Mouse (Mus musculus): ENCODE results near the gene Rab5if.
A peak's percentile ranks its signal among the peaks of the same experiment; 100 is the strongest.
"Not testable (repeated sequence)": the region's sequence is repeated elsewhere in the genome, so short reads cannot be mapped to it uniquely, and the experiment has no call there.

Gene Rab5if

DNA sequence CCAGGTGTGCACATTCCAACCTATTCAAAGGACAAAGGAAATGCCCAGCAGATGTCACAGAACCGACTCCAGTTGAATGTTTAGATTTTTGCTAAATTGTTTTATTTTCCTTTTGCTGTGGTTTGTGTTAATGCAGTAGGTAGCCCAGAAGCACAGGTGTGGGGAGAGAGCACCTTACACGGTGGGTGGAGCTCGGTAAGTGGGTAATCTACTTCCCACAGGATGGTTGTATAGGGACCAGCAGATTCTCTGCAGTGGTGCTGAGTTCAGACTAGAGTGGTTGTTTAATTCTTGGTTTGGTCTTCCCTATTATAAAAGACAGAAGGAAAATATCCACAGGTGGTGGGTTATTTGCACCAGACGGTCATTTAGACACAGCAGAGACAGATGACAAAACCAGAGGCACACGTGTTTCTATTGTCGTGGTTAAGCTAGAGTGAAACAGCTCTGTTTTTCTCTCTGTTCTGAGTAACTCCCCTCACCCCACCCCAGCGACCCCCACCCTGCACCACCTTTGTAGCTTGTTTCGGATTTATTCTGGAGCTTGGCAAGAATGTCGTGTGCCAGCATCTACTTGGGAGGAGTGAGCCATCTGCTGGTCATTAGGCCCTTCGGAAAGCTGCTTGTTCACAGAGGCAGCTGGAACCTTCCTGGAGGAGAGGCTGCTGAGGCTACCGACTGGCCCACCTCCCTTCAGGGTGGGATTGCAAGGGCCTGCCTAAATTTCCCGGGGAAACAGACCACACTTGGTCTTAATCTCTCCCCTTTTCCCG, 8.7 kb upstream of the Rab5if start:
- DNase-seq (ENCODE audit: low read depth, low spot score), result peak; percentile 43

DNA sequence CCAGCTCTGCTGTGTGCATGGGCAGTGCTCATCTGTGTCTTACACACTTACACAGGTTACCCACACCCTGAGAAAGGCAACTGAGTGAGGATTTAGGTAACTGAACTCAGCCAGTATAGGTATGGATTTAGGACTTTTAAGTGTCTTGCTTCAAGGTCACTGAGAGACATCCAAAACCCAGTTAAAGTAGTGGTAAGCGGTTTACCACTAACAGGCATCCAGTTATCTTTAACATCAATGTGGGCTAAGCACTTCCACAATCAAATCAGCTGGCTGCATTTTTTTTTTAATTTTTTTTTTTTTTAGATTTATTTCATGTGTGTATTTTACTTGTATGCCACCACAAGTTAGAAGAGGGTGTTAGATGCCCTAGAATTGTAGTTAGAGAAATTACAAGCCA, 6.6 kb upstream of the Rab5if start:
- no peak for DNase-seq (ENCODE audit: low read depth, low spot score)

DNA sequence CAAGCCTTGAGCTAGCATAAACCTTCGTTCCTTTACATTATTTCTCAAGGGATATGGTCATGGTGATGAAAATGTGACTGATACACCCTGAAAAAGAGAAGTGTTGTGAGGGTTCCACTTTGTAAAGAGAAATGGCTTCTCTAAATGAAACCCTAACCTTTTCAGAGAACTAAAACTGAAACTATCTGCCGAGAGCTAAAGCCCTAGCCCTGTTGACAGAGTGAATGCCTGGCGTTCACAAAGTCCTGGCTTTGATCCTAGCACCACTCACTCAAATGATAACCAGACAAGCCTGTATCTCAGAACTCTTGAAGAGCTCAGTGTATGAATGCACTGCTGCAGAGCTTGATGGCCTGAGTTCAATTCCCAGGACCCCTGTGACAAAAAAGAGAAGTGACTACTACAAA, 5.5 kb upstream of the Rab5if start:
- no peak for DNase-seq (ENCODE audit: low read depth, low spot score)

DNA sequence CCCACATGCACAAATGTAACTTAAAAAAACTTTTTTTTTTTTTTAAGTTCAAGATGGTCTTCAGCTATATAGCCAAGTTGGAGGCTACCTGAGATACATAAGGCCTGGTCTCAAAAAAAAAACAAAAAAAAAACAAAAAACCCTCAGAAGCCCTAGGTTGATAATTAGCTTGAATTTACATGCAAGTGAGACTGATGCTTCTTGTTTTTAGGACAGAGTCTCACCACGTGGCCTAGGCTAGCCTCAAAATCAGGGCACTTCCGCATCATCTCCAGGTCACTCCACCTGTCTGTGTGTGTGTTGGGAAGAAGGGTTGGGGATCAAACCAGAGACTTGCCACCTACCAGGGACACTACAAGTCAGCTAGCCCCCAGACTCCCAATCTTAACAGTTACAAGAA, 5.1 kb upstream of the Rab5if start, which contains the start of gene 4930518I15Rik:
Gene 4930518I15Rik, minus strand, starts transcription at position 112 of the 400 bp plus-strand sequence.
- DNase-seq (ENCODE audit: low read depth, low spot score), result no peak

DNA sequence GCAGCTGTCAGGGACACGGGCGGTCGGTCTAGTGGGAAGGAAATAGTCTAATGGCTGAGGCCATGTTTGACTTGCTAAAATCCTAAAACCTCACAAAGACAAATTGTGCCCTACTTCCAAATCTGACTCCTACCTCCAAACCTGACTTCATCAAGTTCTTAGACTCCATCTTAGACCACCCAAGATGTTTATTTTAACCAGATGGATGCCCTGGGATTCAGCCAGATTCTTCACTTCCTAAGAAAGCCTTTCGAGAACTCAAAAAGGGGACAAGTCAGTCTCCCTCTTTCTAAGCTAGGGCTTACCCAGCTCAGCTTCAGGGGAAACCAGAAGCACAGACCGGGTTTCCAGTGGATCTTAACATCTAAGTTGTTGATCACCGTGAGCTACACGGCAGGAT, 4.3 kb upstream of the Rab5if start:
- DNase-seq (ENCODE audit: low read depth, low spot score), result no peak

DNA sequence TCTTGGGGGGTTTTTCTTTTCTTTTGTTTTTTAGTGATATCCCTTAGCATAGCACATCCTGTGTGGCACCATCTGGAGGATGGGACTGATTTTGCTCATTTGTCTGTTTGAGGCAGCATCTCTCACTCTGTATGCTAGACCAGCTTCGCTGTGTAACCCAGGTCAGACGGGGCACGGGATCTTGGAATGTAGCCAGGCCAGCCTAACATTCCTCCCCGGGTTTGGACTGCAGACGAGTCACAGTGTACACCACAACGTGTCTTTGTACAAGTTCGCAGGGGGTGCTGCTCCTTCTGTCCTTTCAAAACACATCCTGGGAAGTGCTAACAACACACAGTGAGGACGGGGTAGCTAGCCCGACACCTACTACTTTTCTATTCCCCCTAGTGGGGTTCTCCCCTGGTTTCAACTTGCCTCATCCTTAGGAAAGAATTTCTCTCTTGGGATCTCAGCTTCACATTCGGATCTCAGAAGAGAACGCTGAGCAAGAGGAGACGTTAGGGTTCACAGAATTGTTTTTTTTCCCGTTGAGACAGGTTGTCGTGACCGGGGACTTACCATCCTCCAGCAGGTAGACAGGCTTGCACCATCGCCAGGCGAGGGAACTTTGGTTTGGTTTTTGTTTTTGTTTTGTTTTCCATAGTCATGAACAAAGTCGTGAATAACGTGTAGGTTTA, 749 bp upstream of the Rab5if start:
- DNase-seq (ENCODE audit: low read depth, low spot score), result peak; percentile 53

DNA sequence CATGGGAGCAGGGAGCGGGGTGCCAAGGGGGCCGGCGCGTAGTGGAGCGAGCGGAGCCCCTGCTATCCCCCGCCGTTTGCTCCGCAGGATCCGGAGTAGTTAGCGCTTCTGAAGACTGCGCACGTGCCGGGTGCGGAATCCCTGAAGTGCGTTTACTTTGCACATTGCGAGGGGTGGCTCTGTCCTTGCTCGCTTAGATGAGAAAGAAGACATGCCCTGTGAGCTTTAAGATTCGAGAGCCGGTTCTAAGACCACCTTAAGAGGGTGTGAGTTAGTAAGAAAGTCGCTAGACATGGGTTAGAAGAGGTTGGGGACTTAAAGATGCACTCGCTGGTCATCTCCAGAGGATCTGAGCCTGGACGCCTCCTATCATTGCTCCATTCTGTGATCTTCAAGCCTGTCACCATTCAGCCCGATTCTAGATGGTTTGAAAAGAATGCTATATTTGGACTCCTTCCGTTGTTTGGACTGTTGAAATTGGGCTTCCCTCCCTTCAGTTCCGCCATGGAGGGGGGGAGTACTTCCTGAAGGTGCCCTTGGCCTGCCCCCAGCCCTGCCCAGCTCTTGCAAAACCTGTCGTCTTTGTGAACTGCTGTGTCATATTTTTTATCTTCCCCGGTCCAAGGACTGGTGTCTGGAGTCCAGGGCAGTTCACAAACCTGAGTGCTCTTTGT, 696 bp downstream of the Rab5if start:
- no peak for DNase-seq (ENCODE audit: low read depth, low spot score)

DNA sequence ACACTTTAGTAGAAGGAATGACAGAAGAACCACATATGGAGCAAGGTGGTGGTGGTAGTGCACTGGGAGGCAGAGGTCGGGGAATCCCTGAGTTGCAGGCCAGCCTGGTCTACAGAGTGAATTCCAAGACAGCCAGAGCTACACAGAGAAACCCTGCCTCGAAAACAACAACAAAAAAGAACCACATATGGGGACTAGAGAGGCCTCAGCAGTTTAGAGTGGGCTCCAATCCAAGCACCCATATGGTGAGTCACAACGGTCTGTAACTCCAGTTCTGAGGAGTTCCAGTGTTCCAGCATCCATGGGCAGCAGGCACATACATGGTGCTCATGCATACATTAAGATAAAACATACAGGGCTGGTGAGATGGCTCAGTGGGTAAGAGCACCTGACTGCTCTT, 1.6 kb downstream of the Rab5if start:
- DNase-seq (ENCODE audit: low read depth, low spot score), result no peak

DNA sequence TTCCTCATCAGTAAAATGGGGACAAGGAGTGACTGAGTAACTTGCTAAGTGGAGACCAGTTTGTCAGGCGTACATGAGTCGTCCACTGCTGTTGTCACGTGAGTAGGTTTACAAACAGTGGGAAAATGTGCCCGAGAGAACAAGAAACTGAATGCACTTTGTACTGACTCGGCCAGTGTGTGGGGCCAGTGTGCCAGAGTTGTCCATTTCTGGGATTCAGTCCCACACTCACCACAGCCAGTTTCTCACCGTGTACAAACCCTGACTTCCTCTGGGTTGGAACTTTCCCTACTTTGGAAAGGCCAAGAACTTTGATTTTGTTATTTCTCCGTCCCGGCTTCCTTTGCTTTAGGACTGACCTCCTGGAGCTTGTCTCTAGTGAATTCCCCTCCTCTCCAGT, 6.1 kb downstream of the Rab5if start:
- no peak for DNase-seq (ENCODE audit: low read depth, low spot score)

DNA sequence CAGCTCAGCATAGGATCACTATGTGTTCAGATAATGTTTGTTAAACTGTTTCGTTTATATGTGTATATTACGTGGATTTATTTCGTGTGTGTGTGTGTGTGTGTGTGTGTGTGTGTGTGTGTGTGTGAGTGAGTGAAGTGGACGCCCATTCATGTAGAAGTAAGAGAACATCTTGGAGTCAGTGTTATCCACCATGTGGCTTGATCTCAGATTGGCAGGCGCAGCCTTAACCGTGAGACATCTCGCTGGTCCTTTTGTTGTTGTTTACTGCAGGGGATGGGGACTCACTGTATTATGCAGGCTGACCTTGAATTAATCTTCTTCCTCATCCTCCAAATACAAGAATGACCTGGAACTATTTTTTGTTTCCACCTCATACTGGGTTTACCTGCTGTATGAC, 6.6 kb downstream of the Rab5if start:
- DNase-seq (ENCODE audit: low read depth, low spot score), result no peak

DNA sequence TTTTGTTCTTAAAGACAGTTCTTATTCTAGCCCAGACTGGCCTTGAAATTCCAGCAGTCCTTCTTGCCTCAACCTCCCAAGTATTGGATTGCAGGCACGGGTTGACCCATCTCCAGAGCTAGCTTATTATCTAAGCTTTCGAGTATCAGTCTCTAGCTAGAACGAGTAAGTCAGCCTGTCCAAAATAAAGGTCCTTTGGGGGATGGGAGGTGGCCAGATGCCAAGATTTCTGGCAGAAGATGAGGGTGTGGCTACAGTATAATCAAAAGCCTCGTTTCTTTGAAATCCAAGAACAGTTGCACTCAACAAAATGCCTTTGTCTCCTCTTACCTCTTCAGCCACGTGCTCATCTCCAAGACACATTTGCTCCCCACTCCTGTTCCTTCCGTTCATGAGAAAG, 7.6 kb downstream of the Rab5if start:
- no peak for DNase-seq (ENCODE audit: low read depth, low spot score)

DNA sequence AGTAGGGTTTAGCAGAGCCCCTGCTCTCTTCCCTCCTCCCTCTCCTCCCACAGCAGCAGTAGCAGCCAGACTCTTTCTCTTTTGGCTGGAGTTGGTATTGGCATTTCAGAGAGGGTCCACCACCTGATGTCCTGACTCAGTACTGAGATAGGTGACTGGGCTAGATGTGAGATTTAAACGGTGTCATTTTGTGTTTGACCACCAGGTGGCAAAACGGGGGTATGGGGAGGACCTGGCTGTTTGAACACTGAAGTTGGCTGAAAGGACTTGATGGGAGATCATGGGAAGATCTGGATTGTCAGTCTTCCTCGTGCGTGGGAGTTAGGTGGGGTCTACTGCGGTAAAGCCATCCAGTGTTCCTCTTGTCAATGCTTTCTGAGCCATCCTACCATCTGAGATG, 10.7 kb downstream of the Rab5if start:
- DNase-seq (ENCODE audit: low read depth, low spot score), result peak; percentile 68

DNA sequence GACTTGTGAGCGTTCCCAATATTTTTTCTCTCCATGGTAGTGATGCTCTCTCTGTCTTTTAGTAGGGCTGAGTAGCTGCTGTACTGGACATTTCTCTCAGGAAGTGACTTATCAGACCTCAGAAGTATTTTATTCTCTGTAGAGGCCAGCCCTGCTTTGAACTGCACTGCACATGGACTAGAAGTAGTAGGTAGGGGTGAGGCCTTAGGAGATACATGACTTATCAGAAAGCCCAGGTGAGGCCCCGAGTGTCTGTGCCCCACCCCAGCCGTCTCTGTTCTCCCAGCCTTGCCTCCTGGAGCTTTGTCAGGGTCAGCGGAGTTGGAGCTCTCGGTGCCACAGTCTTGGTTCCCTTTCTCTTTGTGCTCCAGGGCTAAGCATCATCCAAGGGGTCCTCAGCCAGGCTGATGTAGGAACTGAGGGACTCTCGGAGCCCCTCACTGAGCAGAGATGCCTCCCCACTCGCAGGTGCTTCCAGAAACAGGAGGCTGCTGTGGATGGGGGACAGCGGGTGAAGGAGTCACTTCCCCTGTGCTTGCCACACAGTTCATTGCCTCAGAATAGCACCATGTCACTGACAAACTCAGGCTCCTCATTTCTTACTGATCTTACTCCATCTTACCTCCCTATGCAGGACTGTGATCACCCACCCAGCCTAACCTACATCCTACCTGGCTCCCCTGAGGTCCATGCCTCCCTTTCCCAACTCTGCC, 11.3 kb downstream of the Rab5if start:
- DNase-seq (ENCODE audit: low read depth, low spot score), result no peak

DNA sequence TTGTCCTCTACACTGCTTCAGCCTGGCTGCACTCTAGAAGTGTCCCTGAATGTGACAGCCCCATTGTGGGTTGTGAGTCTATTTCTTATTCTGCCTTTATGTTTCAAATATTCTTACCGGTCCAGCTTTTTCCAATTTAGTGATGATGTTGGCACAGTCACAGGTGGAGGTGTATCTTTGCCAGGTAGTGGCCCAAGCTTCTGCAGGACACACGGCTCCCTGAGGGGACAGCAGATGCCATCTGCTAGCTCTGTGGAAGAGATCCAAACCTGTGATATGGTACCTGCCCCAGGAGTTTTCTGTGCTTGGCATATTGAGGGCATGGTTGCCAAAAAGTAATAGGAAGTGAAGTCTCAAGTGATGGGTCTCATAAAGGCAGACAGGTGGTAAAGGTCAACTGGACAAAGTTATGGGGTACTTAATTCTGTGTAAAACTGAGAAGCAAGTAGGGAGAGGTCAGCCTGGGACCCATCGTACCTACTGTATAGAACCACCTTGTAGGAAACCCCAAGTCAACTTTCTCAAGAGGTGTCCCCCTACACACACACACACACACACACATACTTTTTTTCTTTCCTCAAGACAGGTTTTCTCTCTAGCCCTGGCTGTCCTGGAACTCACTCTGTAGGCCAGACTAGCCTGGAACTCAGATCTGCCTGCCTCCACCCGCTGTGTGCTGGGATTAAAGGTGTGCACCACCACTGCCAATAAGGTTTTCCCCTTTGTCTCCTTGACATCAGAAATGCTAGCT, 12.0 kb downstream of the Rab5if start:
- DNase-seq (ENCODE audit: low read depth, low spot score), result no peak

DNA sequence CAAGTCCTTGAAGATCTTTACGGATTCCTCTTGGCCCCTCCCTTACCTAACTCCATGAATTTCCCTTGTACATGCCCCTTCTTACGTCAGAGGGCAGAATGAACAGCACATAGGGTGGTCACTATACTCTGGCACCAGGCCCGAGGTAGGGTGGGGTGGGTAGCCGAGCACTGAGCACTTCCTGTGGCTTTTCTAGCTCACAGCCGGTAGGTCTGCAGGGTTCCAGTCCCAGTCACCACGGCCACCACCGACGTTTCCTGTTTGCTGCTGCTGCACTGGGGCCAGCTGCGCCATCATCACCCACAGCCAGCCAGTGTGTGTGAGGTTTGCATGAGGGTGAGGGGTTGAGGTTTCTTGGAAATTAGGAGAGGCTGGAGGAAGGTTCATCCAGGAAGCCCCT, 14.8 kb downstream of the Rab5if start:
- DNase-seq (ENCODE audit: low read depth, low spot score), result no peak

DNA sequence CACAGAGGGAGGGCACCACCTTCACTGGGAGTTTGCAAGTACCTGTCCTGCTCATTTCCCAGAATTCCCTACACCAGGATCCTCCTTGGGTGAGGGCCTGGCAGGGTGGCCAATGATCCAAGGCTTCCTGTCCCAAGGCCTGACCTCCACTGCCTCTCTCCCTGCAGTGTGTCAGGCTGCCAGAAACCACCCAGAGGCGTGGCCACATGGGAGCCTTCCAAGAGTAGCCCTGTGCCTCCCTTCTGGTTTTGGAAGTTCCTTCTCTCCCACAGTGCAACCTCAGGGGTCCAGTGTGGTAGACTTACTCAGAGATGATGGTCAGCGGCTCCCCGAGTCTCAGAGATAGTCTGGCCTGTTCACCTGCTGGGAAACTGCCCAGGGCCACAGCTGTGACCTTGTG, 16.6 kb downstream of the Rab5if start:
- DNase-seq (ENCODE audit: low read depth, low spot score), result no peak

DNA sequence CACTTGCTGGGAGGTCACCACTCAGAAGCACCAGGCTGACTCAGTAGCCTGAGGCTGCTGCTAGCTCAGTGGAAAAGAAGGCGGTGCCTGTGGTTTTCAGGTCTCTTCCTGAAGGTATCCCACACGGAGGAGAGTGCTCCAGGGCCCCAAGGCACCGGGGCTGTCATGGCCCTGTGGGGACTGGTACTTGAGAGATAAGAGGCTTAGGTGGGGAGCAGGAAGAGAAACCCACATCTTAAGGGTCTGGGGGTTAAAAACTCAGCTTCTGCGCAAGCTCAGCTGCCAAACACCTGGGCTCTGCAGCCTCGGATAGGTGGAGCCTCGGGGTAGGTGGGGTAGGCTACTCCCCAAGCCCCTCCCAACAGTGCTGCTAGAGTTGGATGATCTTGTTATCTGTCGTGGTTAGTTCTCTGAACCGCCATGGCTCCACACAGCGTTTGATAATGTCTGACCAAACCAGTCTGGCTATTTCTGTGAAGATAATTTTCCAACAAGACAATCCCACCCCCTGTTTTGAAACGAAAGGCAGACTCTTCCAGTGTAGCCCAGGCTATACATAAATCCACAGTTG, 19.6 kb downstream of the Rab5if start:
- no peak for DNase-seq (ENCODE audit: low read depth, low spot score)

DNA sequence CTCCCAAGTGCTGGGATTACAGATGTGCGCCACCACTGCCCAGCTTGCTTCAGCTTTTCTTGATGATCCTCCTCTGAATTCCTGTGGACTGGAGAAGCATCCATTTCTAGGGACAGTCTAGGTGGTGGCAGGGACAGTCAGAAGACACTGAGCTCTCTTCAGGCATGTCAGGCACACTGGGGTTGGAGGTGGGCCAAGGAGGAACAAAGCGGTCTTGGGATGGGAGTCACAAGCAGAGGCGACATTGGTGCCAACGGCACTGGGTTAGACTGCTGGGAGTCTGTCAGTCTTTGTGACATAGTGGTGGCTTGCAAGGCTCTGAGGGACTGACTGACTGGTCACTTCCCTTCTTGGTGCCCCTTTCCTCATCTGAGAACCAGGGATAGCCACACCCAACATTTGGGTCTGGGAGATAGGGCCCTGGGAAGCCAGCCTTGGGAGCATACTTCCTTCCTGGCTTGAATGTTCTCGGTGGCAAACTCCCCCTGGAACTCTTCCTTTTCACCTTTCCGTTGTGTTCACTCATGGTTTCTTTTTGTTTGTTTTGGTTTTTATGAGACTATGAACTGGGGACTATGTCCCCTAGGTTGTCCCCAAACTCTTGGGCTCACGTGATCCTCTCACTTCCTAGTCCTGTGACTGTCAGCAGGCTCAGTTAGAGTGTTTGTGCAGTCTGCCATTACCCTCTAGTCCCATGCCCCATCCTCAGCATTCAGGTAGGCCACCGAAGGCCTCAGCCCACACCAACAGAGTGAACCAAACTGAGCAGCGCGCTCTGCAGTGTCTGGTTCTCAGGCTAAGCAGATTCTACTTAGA, 21.7 kb downstream of the Rab5if start:
- no peak for DNase-seq (ENCODE audit: low read depth, low spot score)

DNA sequence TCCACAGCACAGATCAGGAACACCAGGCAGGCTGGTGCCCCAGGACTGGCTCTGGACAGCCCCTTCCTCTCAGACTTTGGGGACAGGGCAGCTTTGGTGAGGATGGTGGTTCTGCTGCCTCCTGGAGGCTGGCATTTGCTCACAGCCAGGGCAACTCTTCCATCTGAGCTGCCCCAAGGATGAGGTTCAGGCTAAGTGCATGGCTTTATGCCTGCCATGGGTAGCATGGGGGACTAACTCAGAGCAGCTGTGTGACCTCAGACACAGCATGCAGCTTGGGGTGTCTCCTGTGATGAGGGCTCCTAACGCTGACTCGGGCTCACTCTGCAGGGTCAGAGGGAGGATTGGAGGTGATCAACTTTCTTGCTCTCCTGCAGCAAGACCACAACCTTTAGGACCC, 22.7 kb downstream of the Rab5if start:
- DNase-seq (ENCODE audit: low read depth, low spot score), result not testable (repeated sequence)

DNA sequence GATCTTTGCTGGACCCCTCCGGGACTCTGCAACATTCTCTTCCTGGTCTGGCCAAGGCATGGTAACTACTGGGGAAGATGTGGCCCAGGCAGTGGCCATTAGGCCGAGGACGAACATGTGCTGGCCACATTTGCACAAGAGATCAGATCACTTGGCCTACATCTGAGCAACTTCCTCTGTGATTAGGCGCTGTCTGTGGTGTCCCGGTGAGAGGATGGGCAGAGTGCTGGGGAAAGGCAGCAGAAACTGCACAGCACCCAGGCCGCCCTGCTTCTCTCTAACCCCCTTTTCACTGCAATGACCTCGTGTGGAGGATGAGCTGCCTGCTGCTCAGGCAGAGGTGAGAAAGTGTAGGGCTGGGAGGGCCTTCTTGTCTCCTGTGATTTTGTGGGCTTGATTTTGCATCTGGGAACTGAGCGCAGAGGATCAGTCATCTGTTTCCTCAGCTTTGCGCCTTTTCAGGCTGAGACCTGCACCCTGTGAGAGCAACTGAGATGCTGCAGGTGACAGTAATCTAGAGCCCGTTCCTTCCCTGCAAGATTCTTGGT, 23.2 kb downstream of the Rab5if start:
- DNase-seq (ENCODE audit: low read depth, low spot score), result no peak
